Mouse (Mus musculus) cortical plate, adult 2 months (tissue): ENCODE results near the gene Tvp23b.

ENCODE experiments used
- CTCF ChIP-seq: fragments of 200-500 bp; IDR thresholded peaks from 2 replicates; pipeline ENCODE4 v1.5.1; 2011; ENCODE audit warnings: mild to moderate bottlenecking, control low read depth, low read length; ENCODE audit not compliant: insufficient read depth; ENCODE audit errors: extremely low read depth
- POLR2A ChIP-seq: fragments of 200-500 bp; IDR thresholded peaks from 2 replicates; pipeline ENCODE4 v1.6.1; 2011; ENCODE audit warnings: mild to moderate bottlenecking, low read length, control low read depth; ENCODE audit not compliant: insufficient read depth; ENCODE audit errors: extremely low read depth

DNA sequence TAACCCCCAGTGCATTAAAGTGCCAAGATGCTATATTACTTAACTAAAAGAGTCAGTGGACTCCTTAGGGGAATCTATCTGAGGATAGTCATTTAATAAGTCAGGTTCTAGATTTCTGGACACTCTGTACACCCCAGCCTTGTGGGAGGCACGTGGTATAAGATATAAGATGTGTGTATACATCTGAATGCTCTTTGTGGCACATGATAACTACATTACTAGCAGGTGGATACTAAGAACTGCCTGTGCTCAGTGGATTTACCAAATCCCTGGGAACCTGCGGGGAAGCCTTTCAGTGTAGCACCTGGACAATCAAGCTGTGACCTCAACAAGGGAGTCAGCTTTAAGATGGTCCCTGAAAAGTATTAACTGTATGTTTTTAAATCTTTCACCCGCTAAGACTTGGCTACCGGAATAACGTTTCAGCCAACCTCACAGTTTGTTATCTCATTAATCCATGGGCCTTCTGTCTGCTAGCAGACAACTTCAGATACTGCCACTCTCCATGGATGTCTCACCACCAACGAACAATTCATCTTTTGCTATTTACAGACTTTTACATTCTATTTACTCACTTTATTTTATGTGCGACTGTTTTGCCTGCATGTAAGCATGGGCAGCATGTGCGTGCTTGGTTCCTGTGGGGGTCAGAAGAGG is 9.4 kb upstream of the Tvp23b start:
- TF ChIP-seq CTCF: no peak
- no peak for TF ChIP-seq POLR2A
